Comparison of ENCODE assay signal across 8 mouse cellular contexts in genomic region chr11:103920665-103921064, GRCm38 (mm10). TPM values are rescaled to one million over a fixed set of nuclear protein-coding genes. Genes with fewer than 3 reads are reported as not detected.
DNase-seq lines count a peak whose midpoint lies in the region; ATAC-seq and TF ChIP-seq lines count a peak whose summit lies in the region.

No protein-coding gene starts in this region.

- H3K4me2 ChIP-seq in forebrain, embryonic 14.5 days (ENCODE audit: low read length), result no peak overlapping the region

- no peaks in the 10 kb centered on the region for H3K9me3 ChIP-seq in forebrain, embryonic 14.5 days (replicated peaks; ENCODE audit: control insufficient read depth, low read length)

- no peaks in the 10 kb centered on the region for H3K27me3 ChIP-seq in Patski
- H3K27me3 ChIP-seq in forebrain, embryonic 14.5 days (replicated peaks; ENCODE audit: control insufficient read depth, insufficient read depth, low read length), result no peaks in the 10 kb centered on the region
- H3K27me3 ChIP-seq in cerebellum, adult 2 months (ENCODE audit: control insufficient read depth, insufficient read depth, low read length), result no peaks in the 10 kb centered on the region

- WGBS in forebrain, embryonic 14.5 days, result 79% methylated on average over 5 of the region's 5 CpGs
- WGBS in cerebellum, adult 2 months, result 82% methylated on average over 5 of the region's 5 CpGs

- no peak overlapping the region for H3K4me3 ChIP-seq in forebrain, embryonic 14.5 days (ENCODE audit: low read depth, low read length)
- H3K4me3 ChIP-seq in cerebellum, adult 2 months (replicated peaks; ENCODE audit: insufficient read depth, low read depth, low read length), result no peak overlapping the region

- no peak overlapping the region for H3K27ac ChIP-seq in forebrain, embryonic 14.5 days (ENCODE audit: low read depth, low read length)
- no peak overlapping the region for H3K27ac ChIP-seq in cerebellum, adult 2 months (ENCODE audit: insufficient read depth, low read length)

- ATAC-seq in Patski, result no peak
- ATAC-seq in granulocyte monocyte progenitor cell, adult 5-6 weeks (replicated peaks; ENCODE audit: poor library complexity, severe bottlenecking), result peak; percentile 58
- no peak for ATAC-seq in forebrain, embryonic 14.5 days

- no peak for TF ChIP-seq CTCF in Patski (IDR thresholded peaks at IDR 0.05)
- no peak for TF ChIP-seq CTCF in cerebellum, adult 2 months (IDR thresholded peaks at IDR 0.05; ENCODE audit: borderline replicate concordance, insufficient read depth, low read depth, low read length)

- no peak for TF ChIP-seq POLR2A in cerebellum, adult 2 months (IDR thresholded peaks at IDR 0.05; ENCODE audit: borderline replicate concordance, insufficient read depth, low read length)

- H3K36me3 ChIP-seq in forebrain, embryonic 14.5 days (ENCODE audit: control insufficient read depth, insufficient read depth, low read length), result peaks cover 8% of the 10 kb centered on the region

- peak; percentile 68 to 78 for DNase-seq in heart, postnatal 10 days
- DNase-seq in heart, adult 9 months (ENCODE audit: low spot score in 2 of 2), result no peak
- DNase-seq in Patski (ENCODE audit: low read depth, low spot score), result peak; percentile 12
- peak; percentile 20 for DNase-seq in lung, postnatal 25 days (ENCODE audit: low spot score)
- DNase-seq in forebrain, embryonic 14.5 days (ENCODE audit: low spot score), result no peak
- DNase-seq in cerebellum, adult 2 months, result no peak
- no peak for DNase-seq in left cerebral cortex, postnatal 36 days (ENCODE audit: low spot score in 2 of 2)

- POLR2A ChIA-PET in Patski (lab: Charles Lee), result no interaction called here

- intact Hi-C loops in heart, postnatal 10 days (cut with DNase I), result no loop called here
- intact Hi-C loops in left cerebral cortex, postnatal 36 days (cut with DNase I), result no loop called here

- CTCF ChIA-PET in Patski (lab: Charles Lee), result no interaction called here

- no peak overlapping the region for H3K9ac ChIP-seq in forebrain, embryonic 14.5 days (ENCODE audit: low read length)

- no peaks in the 10 kb centered on the region for H3K4me1 ChIP-seq in forebrain, embryonic 14.5 days (ENCODE audit: control insufficient read depth, insufficient read depth, low read length)
- H3K4me1 ChIP-seq in cerebellum, adult 2 months (ENCODE audit: control insufficient read depth, insufficient read depth, low read length), result no peaks in the 10 kb centered on the region

- in situ Hi-C loops in Patski (cut with MboI; ENCODE audit: low pct_unique_long_range_greater_than_20kb), result no loop called here

RNA-seq across cellular contexts. Expression of gene Nsf, which starts 33.2 kb away (rescaled TPM):
- total RNA-seq in heart, postnatal 10 days (2021), result 10 to 100 TPM; 36.8 to 39.9 TPM
- 26.3 TPM for polyA plus RNA-seq in Patski (2021)
- total RNA-seq in granulocyte monocyte progenitor cell, adult 5-6 weeks (2014; fragmentation: Nextera tagmentation), result 27.6 and 54.7 TPM in 2 replicates
- total RNA-seq in granulocyte monocyte progenitor cell, adult 5-6 weeks (2017), result 26.6 and 32.9 TPM in 2 replicates
- 64.4 and 81.6 TPM in 2 replicates for polyA plus RNA-seq in forebrain, embryonic 14.5 days (2014; fragmentation: Nextera tagmentation; extraction: Ambion mirVana)
- polyA plus RNA-seq in cerebellum, adult 2 months (2012; rRNA removed), result 472 and 511 TPM in 2 replicates
- 100 to 1,000 TPM; 883 to 922 TPM for total RNA-seq in left cerebral cortex, postnatal 36 days (2021)

RNA-seq across cellular contexts. Expression of gene Arf2, which starts 45.9 kb away (rescaled TPM):
- 10 to 100 TPM; 60.3 to 62.3 TPM for total RNA-seq in heart, postnatal 10 days (2021)
- polyA plus RNA-seq in Patski (2021), result 35.9 TPM
- 17.3 and 20.9 TPM in 2 replicates for total RNA-seq in granulocyte monocyte progenitor cell, adult 5-6 weeks (2014; fragmentation: Nextera tagmentation)
- 30.2 and 38.9 TPM in 2 replicates for total RNA-seq in granulocyte monocyte progenitor cell, adult 5-6 weeks (2017)
- 176 and 193 TPM in 2 replicates for polyA plus RNA-seq in forebrain, embryonic 14.5 days (2014; fragmentation: Nextera tagmentation; extraction: Ambion mirVana)
- 55.0 and 57.2 TPM in 2 replicates for polyA plus RNA-seq in cerebellum, adult 2 months (2012; rRNA removed)
- 10 to 100 TPM; 46.4 to 49.9 TPM for total RNA-seq in left cerebral cortex, postnatal 36 days (2021)

Comparison
In these comparisons a context has a peak if more than half of its experiments do, and no peak if none do; other contexts are left out.
1. DNase-seq: peak in heart, postnatal 10 days (2 of 2), Patski (single experiment) and lung, postnatal 25 days (single experiment); none in heart, adult 9 months (0 of 2), forebrain, embryonic 14.5 days (single experiment), cerebellum, adult 2 months (0 of 2) and left cerebral cortex, postnatal 36 days (0 of 2).
2. RNA of gene Nsf, which starts 33.2 kb away (total RNA-seq): 883 to 922 TPM in left cerebral cortex, postnatal 36 days; 26.6 to 54.7 TPM in granulocyte monocyte progenitor cell, adult 5-6 weeks and 36.8 to 39.9 TPM in heart, postnatal 10 days; every median in the first group is over 10 times any median in the second.